Mouse (Mus musculus) heart, embryonic 14.5 days (tissue): Measurements from ENCODE around the gene Anxa2. TPM values are rescaled to one million over a fixed set of nuclear protein-coding genes. Genes with fewer than 3 reads are reported as not detected.

Experiments used
- ATAC-seq: fragments of 200-750 bp; cut with Nextera tagmentation; 2 replicates; pipeline ENCODE4 v1.8.0; 2017; ENCODE audit warnings: low read depth, moderate TSS enrichment; ENCODE audit not compliant: insufficient number of reproducible peaks, insufficient read depth, low FRiP score
- H3K27ac ChIP-seq, 2 experiments: fragments of 200-500 bp in 1 of 2; fragments of 300-500 bp in 1 of 2; sonication (generic) in 1 of 2; replicated peaks in 1 of 2; 2 replicates each; pipeline ENCODE4 v1.5.1; 2012 to 2014; ENCODE audit warnings: low read depth in 2 of 2, low read length in 2 of 2, control low read depth in 1 of 2, mild to moderate bottlenecking in 1 of 2, mixed read lengths in 1 of 2; ENCODE audit not compliant: control insufficient read depth in 1 of 2, insufficient read depth in 1 of 2
- H3K27me3 ChIP-seq: fragments of 300-500 bp; sonication (generic); 2 replicates; pipeline ENCODE4 v1.6.1; 2014; ENCODE audit warnings: mild to moderate bottlenecking, low read length, control low read depth; ENCODE audit not compliant: control insufficient read depth, insufficient read depth
- H3K36me3 ChIP-seq: fragments of 300-500 bp; sonication (generic); 2 replicates; pipeline ENCODE4 v1.6.1; 2014; ENCODE audit warnings: mild to moderate bottlenecking, control low read depth, low read length, mixed read lengths; ENCODE audit not compliant: control insufficient read depth, insufficient read depth
- H3K4me1 ChIP-seq, 2 experiments: fragments of 200-500 bp in 1 of 2; fragments of 300-500 bp in 1 of 2; sonication (generic) in 1 of 2; 2 replicates each; pipeline ENCODE4 v1.6.1; 2012 to 2014; ENCODE audit warnings: low read length in 2 of 2, control low read depth in 1 of 2, mixed read lengths in 1 of 2; ENCODE audit not compliant: control insufficient read depth in 2 of 2, insufficient read depth in 2 of 2
- H3K4me2 ChIP-seq: fragments of 300-500 bp; sonication (generic); 2 replicates; pipeline ENCODE4 v1.6.1; 2014; ENCODE audit warnings: mild to moderate bottlenecking, low read length
- H3K4me3 ChIP-seq, 2 experiments: fragments of 200-500 bp in 1 of 2; fragments of 300-500 bp in 1 of 2; sonication (generic) in 1 of 2; 2 replicates each; pipeline ENCODE4 v1.5.1; 2012 to 2014; ENCODE audit warnings: low read length in 2 of 2, mild to moderate bottlenecking in 2 of 2, control low read depth in 1 of 2, low read depth in 1 of 2, moderate library complexity in 1 of 2; ENCODE audit not compliant: control insufficient read depth in 1 of 2, insufficient read depth in 1 of 2
- H3K9ac ChIP-seq: fragments of 300-500 bp; sonication (generic); 2 replicates; pipeline ENCODE4 v1.6.1; 2014; ENCODE audit warnings: mild to moderate bottlenecking, low read length
- H3K9me3 ChIP-seq: fragments of 300-500 bp; sonication (generic); 2 replicates; pipeline ENCODE4 v1.6.1; 2016; ENCODE audit warnings: low read length, control low read depth; ENCODE audit not compliant: control insufficient read depth
- WGBS: fragments of 180-500 bp; shearing (Covaris S2); extraction: QIAGEN DNeasy Blood & Tissue Kit; methylation state at CpG from one replicate; pipeline ENCODE4 v1.1.7; 2014; 5-methylcytosine and 5-hydroxymethylcytosine counted together
- polyA plus RNA-seq: library from polyadenylated mRNA; unstranded; fragments of >200 nt; fragmentation: Nextera tagmentation; extraction: Ambion mirVana; gene quantifications from 2 replicates; pipeline ENCODE4 v1.2.1, GENCODE M21; 2014

The Anxa2 gene
- polyA plus RNA-seq, 1 experiment from 2014 or later, result 550 TPM

- Histone ChIP-seq H3K4me2 (no peak overlapping the region), H3K36me3 (peaks cover 72% of the 10 kb centered on the region), H3K9me3 (no peaks in the 10 kb centered on the region), H3K4me1 (peaks cover 18 to 52% of the 10 kb centered on the region in 2 experiments), H3K27ac (no peak overlapping the region), H3K9ac (no peak overlapping the region), H3K27me3 (no peaks in the 10 kb centered on the region), H3K4me3 (no peak overlapping the region)
- ATAC-seq, result no peak
- WGBS, result 57% methylated on average over 2 of the region's 2 CpGs
Observed at GRCm38 (mm10) chr9:69463046-69463445, 9.6 kb downstream of the Anxa2 start.

DNA sequence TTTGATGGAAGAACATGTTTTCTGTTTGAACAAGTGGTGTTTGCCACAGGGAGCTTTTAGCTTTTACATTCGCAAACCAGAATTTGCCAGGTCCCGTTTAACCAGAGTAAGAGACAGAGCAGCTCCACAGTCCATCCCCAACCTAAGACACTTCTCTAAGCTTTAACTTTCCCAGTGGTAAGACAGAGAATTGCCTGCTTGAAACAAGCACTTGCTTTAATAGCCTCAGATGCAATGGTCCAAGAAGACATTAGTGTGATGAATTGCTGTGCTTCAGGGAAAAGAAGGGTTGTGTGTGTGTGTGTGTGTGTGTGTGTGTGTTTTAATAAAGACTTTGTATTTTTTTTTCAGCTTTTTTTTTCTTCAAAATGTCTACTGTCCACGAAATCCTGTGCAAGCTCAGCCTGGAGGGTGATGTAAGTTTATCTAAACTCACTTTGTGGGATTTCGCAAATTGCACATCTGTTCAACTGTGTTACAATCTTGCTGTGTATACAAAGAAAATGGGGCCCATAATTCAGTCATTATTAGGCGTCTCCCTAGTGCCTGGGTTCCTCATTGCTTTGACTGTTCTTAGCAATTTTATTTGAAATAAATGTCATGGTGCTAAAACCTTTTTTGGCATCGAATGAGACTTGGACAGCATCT lies 10.8 kb downstream of the Anxa2 start:
- 89% methylated on average over 6 of the region's 6 CpGs for WGBS
- Histone ChIP-seq H3K27ac (no peak overlapping the region), H3K9me3 (no peaks in the 10 kb centered on the region), H3K9ac (no peak overlapping the region), H3K4me3 (no peak overlapping the region), H3K4me2 (no peak overlapping the region), H3K27me3 (no peaks in the 10 kb centered on the region), H3K36me3 (peaks cover 83% of the 10 kb centered on the region), H3K4me1 (peaks cover 15 to 49% of the 10 kb centered on the region in 2 experiments)
- ATAC-seq, result no peak

- 71% methylated on average over 4 of the region's 4 CpGs for WGBS
- peaks cover 23 to 55% of the 10 kb centered on the region in 2 experiments for H3K4me1 ChIP-seq
- no peak overlapping the region; the same call in 1 of the 2 replicates for H3K9ac ChIP-seq
- H3K4me2 ChIP-seq, result no peak overlapping the region
- ATAC-seq, result no peak
- no peak overlapping the region; a peak in 1 of 4 replicates for H3K27ac ChIP-seq
- H3K36me3 ChIP-seq, result peaks cover 77% of the 10 kb centered on the region
- H3K9me3 ChIP-seq, result no peaks in the 10 kb centered on the region
- H3K27me3 ChIP-seq, result no peaks in the 10 kb centered on the region
- no peak overlapping the region for H3K4me3 ChIP-seq
Observed at GRCm38 (mm10) chr9:69466098-69466497, 12.7 kb downstream of the Anxa2 start.

- H3K36me3 ChIP-seq, result peaks cover 76% of the 10 kb centered on the region
- peaks cover 32 to 67% of the 10 kb centered on the region in 2 experiments for H3K4me1 ChIP-seq
- H3K27me3 ChIP-seq, result no peaks in the 10 kb centered on the region
- ATAC-seq, result no peak
- H3K4me2 ChIP-seq, result no peak overlapping the region
- H3K27ac ChIP-seq, result peak overlapping the region; percentile 21 to 36; a peak in 3 of 4 replicates
- H3K9me3 ChIP-seq, result no peaks in the 10 kb centered on the region
- no peak overlapping the region for H3K4me3 ChIP-seq
- 58% methylated on average over 10 of the region's 10 CpGs for WGBS
- no peak overlapping the region for H3K9ac ChIP-seq
Observed at GRCm38 (mm10) chr9:69467310-69467939, 14.0 kb downstream of the Anxa2 start.

DNA sequence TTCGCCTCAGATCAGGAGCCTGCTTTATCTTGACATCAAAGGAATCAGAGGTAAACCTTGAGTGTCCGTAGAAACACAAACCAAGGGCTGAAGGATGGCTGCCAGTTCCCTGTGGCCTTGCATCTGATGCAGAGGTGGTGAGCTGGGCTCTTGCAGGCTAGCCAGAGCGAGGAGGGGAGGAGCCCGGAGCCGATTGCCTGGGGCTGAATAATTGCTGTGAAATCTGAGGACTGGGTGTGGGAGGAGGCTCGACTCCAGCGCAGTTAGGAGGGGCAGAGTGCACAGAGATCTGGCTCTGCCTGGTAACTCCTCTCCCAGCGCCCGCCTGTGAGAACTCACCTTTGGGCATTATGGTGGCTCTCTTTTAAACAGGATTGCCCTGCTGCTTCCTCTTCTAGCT lies 15.6 kb downstream of the Anxa2 start:
- Histone ChIP-seq H3K4me3 (no peak overlapping the region), H3K9ac (no peak overlapping the region), H3K36me3 (peaks cover 81% of the 10 kb centered on the region), H3K4me2 (0 out of 2 replicates have a peak overlapping the region, but pooled peaks have one; percentile 11), H3K9me3 (no peaks in the 10 kb centered on the region), H3K27me3 (no peaks in the 10 kb centered on the region), H3K4me1 (peaks cover 45 to 77% of the 10 kb centered on the region in 2 experiments), H3K27ac (peak overlapping the region; percentile 61 to 93)
- ATAC-seq, result 0 out of 2 replicates have a peak, but pooled peaks have one; percentile 29
- WGBS, result 20% methylated on average over 9 of the region's 9 CpGs

DNA sequence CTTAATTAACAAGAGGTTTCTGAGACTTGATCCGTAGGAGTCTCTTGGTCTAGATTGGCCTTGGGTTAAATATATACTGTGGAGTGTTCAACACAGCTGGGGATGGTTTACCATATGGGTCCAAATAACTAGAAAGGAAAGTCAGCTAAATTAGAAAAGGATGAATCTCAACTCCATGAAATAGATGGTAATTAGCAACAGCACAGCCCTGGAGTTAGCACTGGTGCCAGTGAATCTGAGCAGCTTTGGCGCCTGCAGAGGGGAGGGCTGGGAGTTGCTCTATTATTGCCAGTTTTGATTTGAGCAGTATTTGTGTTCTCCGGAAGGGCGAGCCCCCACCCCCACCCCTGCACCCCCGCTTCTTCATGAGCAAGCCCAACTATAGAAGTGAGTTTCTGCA lies 16.9 kb downstream of the Anxa2 start:
- H3K9me3 ChIP-seq, result no peaks in the 10 kb centered on the region
- H3K9ac ChIP-seq, result peak overlapping the region; percentile 41; the same call in 1 of the 2 replicates
- no peak for ATAC-seq
- H3K4me1 ChIP-seq, result peaks cover 45 to 74% of the 10 kb centered on the region in 2 experiments
- peak overlapping the region; percentile 93 for H3K27ac ChIP-seq
- no peaks in the 10 kb centered on the region for H3K27me3 ChIP-seq
- peaks cover 75% of the 10 kb centered on the region for H3K36me3 ChIP-seq
- H3K4me3 ChIP-seq, result no peak overlapping the region
- 41% methylated on average over 5 of the region's 5 CpGs for WGBS
- H3K4me2 ChIP-seq, result peak overlapping the region; percentile 46

DNA sequence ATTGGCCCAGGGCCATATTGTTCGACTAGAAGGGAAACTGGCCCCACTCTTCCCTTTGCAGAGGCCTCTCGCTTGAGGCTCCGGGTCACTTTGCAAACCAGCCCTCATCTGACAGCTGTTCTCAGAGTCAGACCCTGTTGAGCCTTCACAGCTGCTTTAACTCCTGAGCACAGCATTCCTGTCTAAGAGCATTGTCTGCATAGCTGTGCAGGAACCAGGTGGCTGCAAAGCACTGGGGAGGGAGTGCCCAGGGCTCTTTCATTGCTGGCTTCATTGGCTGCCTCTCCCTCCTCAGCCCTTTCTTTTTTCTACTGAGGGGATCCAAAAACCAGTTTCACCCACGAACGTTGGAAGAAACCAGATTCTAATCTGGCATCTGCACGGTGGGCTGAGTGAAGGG lies 17.5 kb downstream of the Anxa2 start:
- peak overlapping the region; percentile 58 for H3K9ac ChIP-seq
- H3K4me1 ChIP-seq, result peaks cover 45 to 75% of the 10 kb centered on the region in 2 experiments
- H3K4me3 ChIP-seq, result no peak overlapping the region
- H3K4me2 ChIP-seq, result peak overlapping the region; percentile 46
- H3K9me3 ChIP-seq, result no peaks in the 10 kb centered on the region
- WGBS, result 7% methylated on average over 6 of the region's 6 CpGs
- peak; percentile 78 for ATAC-seq
- H3K27ac ChIP-seq, result peak overlapping the region; percentile 93
- H3K36me3 ChIP-seq, result peaks cover 74% of the 10 kb centered on the region
- H3K27me3 ChIP-seq, result no peaks in the 10 kb centered on the region
